Mouse (Mus musculus): ENCODE measurements at regions not wholly inside any gene's neighbourhood (a gene's known extent, or its start where the extent isn't known, plus 50 kb on each side); places are given as distances from the start of the nearest gene placed in this dataset.

- no peak overlapping the region for H3K4me3 ChIP-seq (ENCODE audit: low read depth, low read length)
- no peak for ATAC-seq
- no peak overlapping the region for H3K4me2 ChIP-seq (replicated peaks; ENCODE audit: low read depth)
- no peaks in the 10 kb centered on the region for H3K27me3 ChIP-seq (replicated peaks; ENCODE audit: control insufficient read depth, insufficient read depth, low read length)
- H3K9ac ChIP-seq (ENCODE audit: low read depth, low read length) = no peak overlapping the region
- no peaks in the 10 kb centered on the region for H3K4me1 ChIP-seq (replicated peaks; ENCODE audit: control insufficient read depth, insufficient read depth, low read length)
- 73% methylated on average over 2 of the region's 2 CpGs for WGBS
- no peak overlapping the region for H3K27ac ChIP-seq (ENCODE audit: low read depth, low read length)
- no peak for TF ChIP-seq CTCF (IDR thresholded peaks at IDR 0.05; ENCODE audit: low read depth)
- H3K36me3 ChIP-seq (ENCODE audit: control insufficient read depth, insufficient read depth) = no peaks in the 10 kb centered on the region
- no peaks in the 10 kb centered on the region for H3K9me3 ChIP-seq (ENCODE audit: control insufficient read depth)
Measured at GRCm38 (mm10) chr8:103911287-103912015, 190.0 kb upstream of the Cdh5 start.

DNA sequence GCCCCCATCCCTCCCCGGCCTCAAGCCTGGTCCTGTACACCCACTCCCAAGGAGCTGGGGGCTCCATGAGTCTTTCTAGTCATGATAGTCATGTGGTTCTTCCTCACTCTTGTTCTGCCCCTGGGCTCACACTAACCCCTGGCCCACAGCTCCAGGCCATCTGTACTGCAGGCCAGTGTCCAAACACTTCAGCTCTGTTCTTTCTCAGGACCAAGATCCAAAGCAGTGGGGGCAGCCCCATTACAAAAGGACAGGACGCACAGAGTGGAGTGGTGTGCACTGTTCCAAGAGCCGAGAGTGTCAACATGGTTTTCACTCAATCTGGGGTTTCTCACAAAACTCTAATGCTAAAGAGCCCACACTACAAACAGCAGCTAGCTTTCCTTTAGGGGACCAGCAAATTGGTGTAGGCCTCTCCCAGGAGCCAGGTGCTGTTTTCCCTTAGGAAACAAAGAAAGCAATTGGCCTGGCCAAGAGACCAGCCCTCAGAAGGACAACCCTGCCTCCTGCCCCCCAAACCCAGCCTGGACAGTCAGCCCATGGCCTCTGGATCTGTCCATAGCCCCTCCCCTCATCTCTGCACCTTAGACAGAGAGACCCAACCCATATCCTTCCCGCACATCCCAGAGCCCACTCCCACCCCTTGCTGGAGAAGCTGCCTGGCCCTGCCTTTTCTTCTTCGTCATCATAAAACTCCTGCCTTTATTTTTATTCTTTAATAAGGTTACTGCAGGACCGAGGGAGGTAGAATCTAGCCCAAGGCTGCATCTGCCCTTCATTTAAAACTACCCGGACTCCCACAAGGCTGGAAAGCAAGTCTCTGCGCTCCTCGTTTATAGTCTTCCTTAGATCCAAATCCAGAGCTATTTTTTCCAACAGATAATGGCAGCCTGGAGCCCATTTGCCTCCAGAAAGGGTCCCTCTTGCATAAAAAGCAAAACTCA is 188.2 kb upstream of the Cdh5 start:
- Histone ChIP-seq H3K9me3 (ENCODE audit: control insufficient read depth) (no peaks in the 10 kb centered on the region), H3K27ac (ENCODE audit: low read depth, low read length) (no peak overlapping the region), H3K36me3 (ENCODE audit: control insufficient read depth, insufficient read depth) (no peaks in the 10 kb centered on the region), H3K4me1 (replicated peaks; ENCODE audit: control insufficient read depth, insufficient read depth, low read length) (no peaks in the 10 kb centered on the region), H3K9ac (ENCODE audit: low read depth, low read length) (no peak overlapping the region), H3K4me3 (ENCODE audit: low read depth, low read length) (no peak overlapping the region), H3K4me2 (replicated peaks; ENCODE audit: low read depth) (no peak overlapping the region), H3K27me3 (replicated peaks; ENCODE audit: control insufficient read depth, insufficient read depth, low read length) (no peaks in the 10 kb centered on the region)
- no peak for ATAC-seq
- 77% methylated on average over 9 of the region's 9 CpGs for WGBS
- no peak for TF ChIP-seq CTCF (IDR thresholded peaks at IDR 0.05; ENCODE audit: low read depth)

GRCm38 (mm10) chr8:103913927-103914640 is 187.3 kb upstream of the Cdh5 start:
- Histone ChIP-seq H3K27ac (ENCODE audit: low read depth, low read length) (no peak overlapping the region; the same call in 1 of the 2 replicates), H3K36me3 (ENCODE audit: control insufficient read depth, insufficient read depth) (no peaks in the 10 kb centered on the region), H3K4me1 (replicated peaks; ENCODE audit: control insufficient read depth, insufficient read depth, low read length) (no peaks in the 10 kb centered on the region), H3K4me3 (ENCODE audit: low read depth, low read length) (no peak overlapping the region), H3K9ac (ENCODE audit: low read depth, low read length) (no peak overlapping the region), H3K4me2 (replicated peaks; ENCODE audit: low read depth) (no peak overlapping the region), H3K27me3 (replicated peaks; ENCODE audit: control insufficient read depth, insufficient read depth, low read length) (no peaks in the 10 kb centered on the region), H3K9me3 (ENCODE audit: control insufficient read depth) (no peaks in the 10 kb centered on the region)
- 44% methylated on average over 6 of the region's 6 CpGs for WGBS
- peak; percentile 67 for TF ChIP-seq CTCF (IDR thresholded peaks at IDR 0.05; ENCODE audit: low read depth)
- ATAC-seq = no peak

GRCm38 (mm10) chr8:103919324-103919723 is 182.1 kb upstream of the Cdh5 start:
- H3K36me3 ChIP-seq (ENCODE audit: control insufficient read depth, insufficient read depth) = no peaks in the 10 kb centered on the region
- no peak for TF ChIP-seq CTCF (IDR thresholded peaks at IDR 0.05; ENCODE audit: low read depth)
- H3K4me1 ChIP-seq (replicated peaks; ENCODE audit: control insufficient read depth, insufficient read depth, low read length) = no peaks in the 10 kb centered on the region
- no peak overlapping the region for H3K4me3 ChIP-seq (ENCODE audit: low read depth, low read length)
- H3K9ac ChIP-seq (ENCODE audit: low read depth, low read length) = no peak overlapping the region
- no peaks in the 10 kb centered on the region for H3K27me3 ChIP-seq (replicated peaks; ENCODE audit: control insufficient read depth, insufficient read depth, low read length)
- H3K27ac ChIP-seq (ENCODE audit: low read depth, low read length) = no peak overlapping the region
- ATAC-seq = no peak
- no peak overlapping the region for H3K4me2 ChIP-seq (replicated peaks; ENCODE audit: low read depth)
- H3K9me3 ChIP-seq (ENCODE audit: control insufficient read depth) = no peaks in the 10 kb centered on the region
- 91% methylated on average over 3 of the region's 3 CpGs for WGBS

- H3K4me3 ChIP-seq (ENCODE audit: low read depth, low read length) = no peak overlapping the region
- no peak for ATAC-seq
- H3K4me1 ChIP-seq (replicated peaks; ENCODE audit: control insufficient read depth, insufficient read depth, low read length) = no peaks in the 10 kb centered on the region
- H3K9ac ChIP-seq (ENCODE audit: low read depth, low read length) = no peak overlapping the region
- no peak overlapping the region for H3K27ac ChIP-seq (ENCODE audit: low read depth, low read length)
- no peak for TF ChIP-seq CTCF (IDR thresholded peaks at IDR 0.05; ENCODE audit: low read depth)
- no peak overlapping the region for H3K4me2 ChIP-seq (replicated peaks; ENCODE audit: low read depth)
- H3K9me3 ChIP-seq (ENCODE audit: control insufficient read depth) = no peaks in the 10 kb centered on the region
- 89% methylated on average over 4 of the region's 4 CpGs for WGBS
- no peaks in the 10 kb centered on the region for H3K36me3 ChIP-seq (ENCODE audit: control insufficient read depth, insufficient read depth)
- H3K27me3 ChIP-seq (replicated peaks; ENCODE audit: control insufficient read depth, insufficient read depth, low read length) = no peaks in the 10 kb centered on the region
Measured at GRCm38 (mm10) chr8:103921621-103922020, 179.8 kb upstream of the Cdh5 start.

DNA sequence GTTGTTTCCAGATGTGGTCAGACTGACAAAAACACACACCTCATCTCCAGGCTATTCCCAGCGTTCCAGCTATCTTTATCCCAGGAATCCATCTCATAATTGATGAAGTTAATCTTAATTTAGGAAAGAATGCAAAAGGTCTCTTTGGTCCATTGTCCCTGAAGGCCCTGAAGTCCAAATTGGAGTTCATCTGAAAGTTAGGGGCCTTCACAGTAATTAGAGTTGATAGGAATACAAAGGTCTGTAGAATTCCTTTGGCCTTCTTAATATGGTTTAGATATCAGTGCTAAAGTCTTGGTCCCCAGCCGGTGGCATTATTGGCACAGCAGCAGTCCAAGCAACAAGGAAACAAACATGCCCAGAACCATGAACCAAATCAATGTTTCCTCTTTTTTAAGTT is 178.7 kb upstream of the Cdh5 start:
- Histone ChIP-seq H3K4me2 (replicated peaks; ENCODE audit: low read depth) (no peak overlapping the region), H3K9ac (ENCODE audit: low read depth, low read length) (no peak overlapping the region), H3K27me3 (replicated peaks; ENCODE audit: control insufficient read depth, insufficient read depth, low read length) (no peaks in the 10 kb centered on the region), H3K4me3 (ENCODE audit: low read depth, low read length) (no peak overlapping the region), H3K27ac (ENCODE audit: low read depth, low read length) (no peak overlapping the region), H3K9me3 (ENCODE audit: control insufficient read depth) (no peaks in the 10 kb centered on the region), H3K4me1 (replicated peaks; ENCODE audit: control insufficient read depth, insufficient read depth, low read length) (no peaks in the 10 kb centered on the region), H3K36me3 (ENCODE audit: control insufficient read depth, insufficient read depth) (no peaks in the 10 kb centered on the region)
- no peak for TF ChIP-seq CTCF (IDR thresholded peaks at IDR 0.05; ENCODE audit: low read depth)
- 88% methylated on average over 2 of the region's 2 CpGs for WGBS
- no peak for ATAC-seq

All from intestine, postnatal 0 days (tissue).